Mouse (Mus musculus) spleen, embryonic (tissue): ENCODE data around the gene Max.

Experiments
- CTCF ChIA-PET: fragments of 350-600 bp; sonication (Branson Sonifier 250); formaldehyde crosslinking; loops from one replicate; lab custom pipeline; 2022; lab: Charles Lee

Max gene

GRCm38 (mm10) chr12:76923118-76923517 lies 38.9 kb downstream of the Max start:
- CTCF ChIA-PET, result no interaction called here

GRCm38 (mm10) chr12:76920990-76921389 lies 41.0 kb downstream of the Max start:
- CTCF ChIA-PET, result interaction anchor here (0.5 to 0.7 kb wide), 4 partner anchors 12 to 338 kb away, joined by 3 to 13 read pairs (median 6); no protein-coding TSS in a partner anchor

GRCm38 (mm10) chr12:76920398-76920797 lies 41.6 kb downstream of the Max start:
- CTCF ChIA-PET, result interaction anchor here (0.6 to 0.7 kb wide), 2 partner anchors 41 to 338 kb away, joined by 3 to 13 read pairs; no protein-coding TSS in a partner anchor

- CTCF ChIA-PET, result no interaction called here
Observed at GRCm38 (mm10) chr12:76918855-76919254, 43.1 kb downstream of the Max start.

GRCm38 (mm10) chr12:76918113-76918512 lies 43.9 kb downstream of the Max start:
- CTCF ChIA-PET, result no interaction called here

GRCm38 (mm10) chr12:76916163-76916562 lies 45.8 kb downstream of the Max start:
- CTCF ChIA-PET, result no interaction called here

GRCm38 (mm10) chr12:76912193-76912592 lies 49.8 kb downstream of the Max start:
- CTCF ChIA-PET, result no interaction called here

GRCm38 (mm10) chr12:76911171-76911726 lies 50.8 kb downstream of the Max start:
- CTCF ChIA-PET, result no interaction called here

GRCm38 (mm10) chr12:76910258-76910940 lies 51.6 kb downstream of the Max start:
- CTCF ChIA-PET, result no interaction called here

GRCm38 (mm10) chr12:76909218-76909617 lies 52.8 kb downstream of the Max start:
- CTCF ChIA-PET, result no interaction called here

- CTCF ChIA-PET, result interaction anchor here (0.6 kb wide), 2 partner anchors 16 to 152 kb away, joined by 3 read pairs; no protein-coding TSS in a partner anchor
Observed at GRCm38 (mm10) chr12:76906278-76906677, 55.7 kb downstream of the Max start.

- CTCF ChIA-PET, result no interaction called here
Observed at GRCm38 (mm10) chr12:76901508-76902294, 60.3 kb downstream of the Max start.

GRCm38 (mm10) chr12:76899261-76899975 lies 62.6 kb downstream of the Max start:
- CTCF ChIA-PET, result no interaction called here

GRCm38 (mm10) chr12:76898141-76898540 lies 63.9 kb downstream of the Max start:
- CTCF ChIA-PET, result no interaction called here

GRCm38 (mm10) chr12:76897006-76897405 lies 65.0 kb downstream of the Max start:
- CTCF ChIA-PET, result interaction anchor here (0.6 to 0.7 kb wide), 2 partner anchors 48 to 376 kb away, joined by 8 to 10 read pairs; no protein-coding TSS in a partner anchor

- CTCF ChIA-PET, result interaction anchor here (0.6 to 0.7 kb wide), 2 partner anchors 48 to 376 kb away, joined by 8 to 10 read pairs; no protein-coding TSS in a partner anchor
Observed at GRCm38 (mm10) chr12:76896566-76896965, 65.4 kb downstream of the Max start.

GRCm38 (mm10) chr12:76895777-76896176 lies 66.2 kb downstream of the Max start:
- CTCF ChIA-PET, result interaction anchor here (0.7 kb wide), 1 partner anchor 18 kb away, joined by 3 read pairs; no protein-coding TSS in a partner anchor

GRCm38 (mm10) chr12:76894792-76895559 lies 67.0 kb downstream of the Max start:
- CTCF ChIA-PET, result no interaction called here

- CTCF ChIA-PET, result interaction anchor here (0.6 kb wide), 1 partner anchor 1479 kb away, joined by 6 read pairs; no protein-coding TSS in a partner anchor
Observed at GRCm38 (mm10) chr12:76892910-76893695, 68.9 kb downstream of the Max start.

- CTCF ChIA-PET, result interaction anchor here (0.7 kb wide), 1 partner anchor 306 kb away, joined by 3 read pairs; no protein-coding TSS in a partner anchor
Observed at GRCm38 (mm10) chr12:76891160-76891559, 70.8 kb downstream of the Max start.
